Mouse (Mus musculus): Measurements from ENCODE around the gene Coro2b.

- no peak for TF ChIP-seq CTCF (IDR thresholded peaks at IDR 0.05; ENCODE audit: low read depth, low read length)
- TF ChIP-seq POLR2A (IDR thresholded peaks at IDR 0.05; ENCODE audit: insufficient read depth, low read length), result no peak
These were observed 109.8 kb downstream of the Coro2b start for GRCm38 (mm10) chr9:62427010-62427409.

Data from ES-Bruce4 (cell line).